Mouse (Mus musculus): ENCODE results near the gene Smad9. TPM values are rescaled to one million over a fixed set of nuclear protein-coding genes. Genes with fewer than 3 reads are reported as not detected.

Gene Smad9
- total RNA-seq, 4 experiments from 2014 or later = 0.05 to 0.29 (median 0.11) TPM

DNA sequence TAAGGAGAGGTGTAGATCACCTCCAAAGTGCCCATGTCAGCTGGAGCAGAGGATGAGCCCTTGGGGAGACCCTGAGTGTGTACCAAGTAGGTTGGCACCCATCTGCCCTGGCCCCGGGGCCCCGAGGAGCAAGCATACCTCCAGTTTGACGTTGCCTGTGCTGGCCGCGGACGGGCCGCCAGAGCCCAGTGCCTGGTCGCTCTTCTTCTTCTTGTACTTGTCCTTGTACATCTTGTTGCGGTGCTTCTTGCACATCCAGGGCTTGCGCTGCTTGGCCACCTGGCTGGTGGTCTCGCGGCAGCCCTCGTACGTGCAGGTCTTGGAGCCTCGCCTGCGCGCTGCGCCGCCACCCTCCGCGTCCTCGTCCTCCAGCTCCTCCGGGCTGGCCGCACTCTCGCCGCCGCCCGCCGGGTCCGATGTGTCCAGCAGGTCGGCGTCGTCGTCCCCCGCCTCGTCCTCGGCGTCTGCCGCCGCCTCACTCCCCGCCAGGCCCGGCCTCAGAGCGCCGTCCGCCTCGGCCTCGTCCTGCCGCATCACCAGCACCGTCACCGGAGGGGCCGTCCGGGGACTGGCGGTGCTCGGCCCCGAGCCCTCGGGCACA, 51.8 kb downstream of the Smad9 start:
- DNase-seq (ENCODE audit: low spot score in 2 of 2) = no peak

DNA sequence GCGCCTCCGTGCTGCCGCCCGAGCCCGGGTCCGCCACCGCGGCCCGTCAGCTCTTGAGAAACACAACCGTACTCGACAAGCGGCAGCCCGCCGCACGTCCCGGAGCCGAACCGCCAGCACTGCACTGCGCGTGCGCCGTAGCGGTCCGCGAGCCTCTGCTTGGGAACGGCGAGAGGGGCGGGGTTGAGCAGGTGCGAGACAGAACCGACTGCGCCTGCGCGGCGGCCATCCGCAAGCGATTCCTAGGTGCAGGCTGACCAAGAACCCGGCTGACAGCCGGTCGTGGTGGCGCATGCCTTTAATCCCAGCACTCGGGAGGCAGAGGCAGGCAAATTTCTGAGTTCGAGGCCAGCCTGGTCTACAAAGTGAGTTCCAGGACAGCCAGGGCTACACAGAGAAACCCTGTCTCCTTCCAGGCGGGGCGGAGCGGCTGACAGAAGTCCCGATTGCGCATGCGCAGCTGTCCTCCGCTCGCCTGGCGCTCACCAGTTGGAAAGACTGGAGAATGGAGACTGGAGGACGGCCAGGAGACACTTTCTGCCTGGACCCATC, 52.4 kb downstream of the Smad9 start, which contains the start of gene Rfxap:
Rfxap (minus strand) TSS at position 126 of the 552 bp plus-strand sequence.
- peak; percentile 87 to 94 for DNase-seq (ENCODE audit: low spot score in 2 of 2)

DNA sequence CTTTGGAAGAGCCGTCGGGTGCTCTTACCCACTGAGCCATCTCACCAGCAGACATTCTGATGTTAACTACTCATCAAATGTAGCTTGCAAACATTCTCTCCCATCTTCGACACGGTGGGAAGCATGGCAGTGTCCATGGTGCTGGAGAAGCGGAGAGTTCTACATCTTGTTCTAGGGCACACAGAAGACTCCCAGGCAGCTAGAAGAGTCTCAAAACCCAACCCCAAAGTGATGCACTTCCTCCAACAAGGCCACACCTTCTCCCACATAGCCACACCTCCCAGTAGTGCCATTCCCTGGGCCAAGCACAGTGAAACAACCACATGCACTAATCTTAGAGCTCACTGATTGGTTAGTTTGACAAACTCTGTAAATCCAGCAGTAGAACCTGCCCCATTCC, 53.7 kb downstream of the Smad9 start:
- DNase-seq (ENCODE audit: low spot score in 2 of 2) = no peak

DNA sequence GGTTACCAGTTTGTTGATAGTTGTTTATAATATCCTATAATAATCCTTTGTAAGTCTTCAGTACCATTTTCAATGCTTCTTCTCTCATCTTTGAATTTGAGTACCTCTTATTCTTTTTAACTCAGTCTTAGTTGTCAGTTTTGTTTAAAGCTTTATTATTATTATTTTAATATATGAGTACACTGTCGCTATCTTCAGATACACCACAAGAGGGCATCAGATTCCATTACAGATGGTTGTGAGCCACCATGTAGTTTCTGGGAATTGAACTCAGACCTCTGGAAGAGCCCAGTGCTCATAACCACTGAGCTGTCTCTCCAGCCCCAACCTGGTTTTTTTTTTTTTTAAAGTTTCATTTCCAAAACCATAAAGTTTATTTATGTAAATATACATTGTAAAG, 56.2 kb downstream of the Smad9 start:
- no peak for DNase-seq (ENCODE audit: low spot score in 2 of 2)

DNA sequence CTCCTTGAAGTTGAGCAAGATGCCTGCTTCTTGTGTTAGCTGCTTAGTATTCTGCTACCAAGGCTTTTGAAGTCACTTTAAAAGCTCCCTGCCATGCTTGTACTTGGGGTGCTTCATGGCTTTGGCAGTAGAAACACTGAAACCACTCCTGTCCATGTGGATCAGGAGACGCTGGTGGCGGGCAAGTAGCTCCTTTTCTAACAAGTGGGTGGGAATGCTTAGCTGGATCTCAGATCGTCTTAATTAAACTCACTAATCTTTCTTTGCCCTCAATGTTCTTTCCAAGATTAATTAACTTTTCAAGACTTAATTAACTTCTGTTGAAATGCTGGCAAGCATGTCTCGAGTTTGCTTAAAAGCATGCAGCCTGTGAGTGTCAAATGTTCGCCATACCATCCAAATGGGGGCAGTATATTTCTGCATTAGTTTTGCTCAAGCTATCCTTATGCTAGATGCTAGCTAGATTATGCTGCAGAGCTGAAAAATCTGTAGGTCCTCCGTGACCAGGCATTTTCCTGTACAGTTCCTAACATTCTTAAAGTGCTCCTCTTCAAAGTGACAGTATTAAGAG, 58.1 kb downstream of the Smad9 start:
- DNase-seq (ENCODE audit: low spot score in 2 of 2) = no peak

DNA sequence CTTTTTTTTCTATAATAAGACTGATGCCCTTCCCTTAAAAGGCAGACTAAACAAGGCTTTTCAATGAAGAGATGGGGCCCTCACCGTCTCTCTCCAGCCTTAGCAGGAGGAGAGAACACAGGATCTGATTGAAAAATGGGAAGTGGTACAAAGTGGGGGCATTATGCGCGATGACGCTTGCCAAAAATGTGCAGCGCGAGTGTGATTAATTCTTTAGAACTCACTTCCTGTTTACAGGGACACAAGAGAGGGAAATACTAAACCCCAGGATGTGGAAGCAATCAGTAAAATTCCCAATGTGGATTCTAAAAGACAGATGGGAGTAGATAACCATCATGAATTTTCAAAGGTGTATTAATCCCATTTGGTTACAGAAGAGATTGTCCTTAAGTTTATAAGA, 59.2 kb downstream of the Smad9 start:
- DNase-seq (ENCODE audit: low spot score in 2 of 2) = no peak

DNA sequence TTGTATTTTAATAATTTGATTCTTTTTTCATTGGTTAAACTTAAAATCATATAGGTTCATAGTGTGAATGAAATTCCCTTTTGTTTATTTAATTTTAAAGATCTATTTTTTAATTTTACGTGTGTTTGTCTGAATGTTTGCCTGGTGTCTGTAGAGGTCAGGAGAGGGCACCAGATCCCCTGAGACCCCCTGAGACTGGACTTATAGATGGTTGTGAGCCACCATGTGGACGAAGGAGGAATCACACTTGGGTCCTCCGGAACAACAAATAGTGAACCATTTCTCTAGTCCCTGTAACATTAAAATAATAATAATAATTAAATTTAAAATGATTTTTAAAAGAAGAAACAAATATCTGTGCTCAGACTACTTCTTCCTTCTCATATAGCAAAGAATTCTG, 59.9 kb downstream of the Smad9 start:
- DNase-seq (ENCODE audit: low spot score in 2 of 2) = peak in 1 of 2 experiments; percentile 23

DNA sequence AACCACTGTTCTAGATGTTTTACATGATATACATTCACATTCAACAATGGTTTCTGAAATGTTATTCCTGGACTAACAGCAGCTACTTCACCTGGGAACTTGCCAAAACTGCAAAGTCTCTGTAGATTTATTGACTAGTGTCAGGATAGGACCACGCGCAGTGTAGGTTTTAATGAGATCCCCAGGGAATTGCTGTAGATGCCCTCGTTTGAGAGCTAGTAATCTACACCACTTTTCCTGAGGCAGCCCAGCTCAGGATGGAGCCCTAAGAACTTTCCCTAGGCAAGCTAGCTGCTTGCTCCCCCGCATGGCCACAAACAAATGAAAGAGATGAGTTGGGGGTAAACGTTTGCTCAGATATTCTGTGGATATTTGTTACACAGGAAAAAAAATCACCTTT, 67.1 kb downstream of the Smad9 start:
- DNase-seq (ENCODE audit: low spot score in 2 of 2) = no peak

DNA sequence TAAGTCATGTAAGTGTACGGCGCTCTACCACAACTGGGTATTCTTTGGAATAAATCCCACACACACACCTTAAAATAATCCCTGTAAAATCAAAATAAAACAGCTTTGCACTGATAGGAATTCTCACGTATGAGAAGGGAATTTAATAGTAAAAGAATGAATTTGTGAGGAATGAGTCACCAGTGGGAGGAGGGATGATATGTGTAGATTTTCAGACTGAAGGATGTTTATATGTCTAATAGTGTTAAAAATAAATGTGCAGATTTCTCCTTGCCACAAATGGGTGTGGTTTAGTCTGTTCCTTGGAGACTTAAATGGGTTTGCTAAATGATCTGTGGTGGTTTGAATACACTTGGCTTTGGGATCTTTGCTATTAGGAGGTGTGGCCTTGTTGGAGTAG, 77.1 kb downstream of the Smad9 start:
- no peak for DNase-seq (ENCODE audit: low spot score in 2 of 2)

DNA sequence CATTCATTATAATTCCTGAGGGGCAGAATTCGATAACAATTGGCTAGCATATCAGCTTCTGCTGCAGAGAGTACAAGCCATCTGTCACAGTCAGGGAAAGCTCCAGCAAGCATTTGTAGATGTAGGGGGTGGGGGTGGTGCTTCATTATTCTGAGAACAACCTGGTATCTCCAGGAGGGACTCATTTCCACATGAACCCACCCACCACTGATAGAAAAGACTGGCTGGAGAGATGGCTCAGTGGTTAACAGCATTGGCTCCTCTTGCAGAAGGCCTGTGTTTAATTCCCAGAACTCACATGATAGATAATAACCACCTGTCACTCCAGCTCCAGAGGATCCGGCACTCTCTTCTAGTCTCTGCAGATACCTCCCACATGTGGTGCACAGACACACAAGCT, 80.0 kb downstream of the Smad9 start:
- no peak for DNase-seq (ENCODE audit: low spot score in 2 of 2)

Other genes with a start within 250 kb of the Smad9 start
- 10 to 100 TPM in 2 of 4 experiments, 1 to 10 TPM in 2; 9.0 to 13.8 (median 10.8) TPM for gene Supt20, start 62.8 kb upstream of the Smad9 start, total RNA-seq (2022)
- gene Gm21958, start 41.2 kb upstream of the Smad9 start, total RNA-seq (2022) = not detected
- 10 to 100 TPM in 2 of 4 experiments, 1 to 10 TPM in 2; 7.7 to 16.0 (median 10.2) TPM for gene Exosc8, start 20.2 kb upstream of the Smad9 start, total RNA-seq (2022)
- gene Alg5, start 20.0 kb upstream of the Smad9 start, total RNA-seq (2022) = 1 to 10 TPM; 6.3 to 7.9 (median 7.3) TPM
- 10 to 100 TPM; 23.9 to 34.6 (median 29.8) TPM for gene Rfxap, start 52.2 kb downstream of the Smad9 start, total RNA-seq (2022)
- gene Sertm1, start 160.3 kb downstream of the Smad9 start, total RNA-seq (2022) = not detected

All from gastrocnemius, adult 8-10 months (tissue).